Mouse (Mus musculus): ENCODE measurements around the gene Esr1.

DNA sequence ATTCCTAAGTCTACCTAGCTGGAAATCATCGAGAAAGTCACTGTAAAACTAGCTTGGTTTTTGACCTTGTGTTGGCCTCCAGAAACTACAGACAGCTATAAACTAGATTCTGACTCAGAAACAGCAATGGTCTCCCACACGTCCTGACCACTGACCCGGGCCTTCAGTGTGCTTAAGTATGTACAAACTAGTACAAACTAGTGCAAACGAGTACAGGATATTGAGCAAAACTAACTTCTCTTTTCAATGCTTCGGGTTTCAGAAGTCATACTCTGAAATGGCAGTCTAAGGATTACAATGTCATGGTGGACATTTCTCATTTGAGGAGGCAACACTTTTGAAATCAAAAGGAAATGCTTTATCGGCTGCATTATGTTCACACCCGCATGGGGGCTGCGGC lies 433.1 kb downstream of the Esr1 start:
- TF ChIP-seq CTCF (IDR thresholded peaks at IDR 0.05; ENCODE audit: insufficient read depth, low read length) (no peak), POLR2A (IDR thresholded peaks at IDR 0.05; ENCODE audit: borderline replicate concordance, extremely low read depth, low read depth, low read length) (no peak)
